Mouse (Mus musculus) G1E (cell line): Measurements from ENCODE around the gene Mtcl1. TPM values are rescaled to one million over a fixed set of nuclear protein-coding genes. Genes with fewer than 3 reads are reported as not detected.

ENCODE experiments used
- ATAC-seq: 2 replicates; pipeline ENCODE4 v1.8.0; 2016; ENCODE audit warnings: mild to moderate bottlenecking; ENCODE audit not compliant: insufficient number of reproducible peaks, poor library complexity, low FRiP score, severe bottlenecking; ENCODE audit errors: extremely low read depth
- DNase-seq: peaks from one replicate; pipeline ENCODE4 v3.0.0; 2012; ENCODE audit warnings: low spot score
- H3K27me3 ChIP-seq: 2 replicates; pipeline ENCODE4 v1.6.1; 2012; ENCODE audit warnings: mild to moderate bottlenecking, low read length, inconsistent platforms; ENCODE audit not compliant: insufficient read depth
- H3K36me3 ChIP-seq: replicated peaks from 2 replicates; pipeline ENCODE3; 2012; ENCODE audit warnings: mild to moderate bottlenecking, inconsistent platforms
- H3K4me1 ChIP-seq: 2 replicates; pipeline ENCODE4 v1.6.1; 2012; ENCODE audit warnings: low read depth, low read length, inconsistent platforms, mixed read lengths; ENCODE audit not compliant: insufficient read depth
- H3K4me3 ChIP-seq: 2 replicates; pipeline ENCODE4 v1.5.1; 2012; ENCODE audit warnings: low read depth, mild to moderate bottlenecking, inconsistent platforms, low read length, moderate library complexity, mixed read lengths
- H3K9me3 ChIP-seq: replicated peaks from 2 replicates; pipeline ENCODE4 v1.6.1; 2012; ENCODE audit warnings: inconsistent platforms
- CTCF ChIP-seq: IDR thresholded peaks from 2 replicates; pipeline ENCODE4 v1.5.1; 2012; ENCODE audit warnings: low read depth, low read length, inconsistent platforms, mixed read lengths
- GATA1 ChIP-seq: IDR thresholded peaks from 2 replicates; pipeline ENCODE4 v1.6.1; 2012; ENCODE audit warnings: borderline replicate concordance, low read length, inconsistent platforms, mixed read lengths
- GATA2 ChIP-seq: IDR thresholded peaks from 2 replicates; pipeline ENCODE4 v1.6.1; 2012; ENCODE audit warnings: low read depth, low read length, inconsistent platforms, borderline replicate concordance
- POLR2AphosphoS5 ChIP-seq: IDR thresholded peaks from 2 replicates; pipeline ENCODE4 v1.6.1; 2012; ENCODE audit warnings: low read depth, low read length, inconsistent platforms; ENCODE audit not compliant: insufficient replicate concordance
- TAL1 ChIP-seq: conservative IDR thresholded peaks from 2 replicates; pipeline ENCODE4 v1.6.1; 2012; ENCODE audit warnings: low read depth, low read length, inconsistent platforms, mixed read lengths
- polyA plus RNA-seq: library from polyadenylated mRNA; stranded (reverse); fragments of >175 nt; gene quantifications from 2 replicates; pipeline ENCODE4 v1.2.3, GENCODE M21; 2012
- total RNA-seq, 2 experiments: library from RNA; stranded (forward) in 1 of 2; stranded (reverse) in 1 of 2; fragments of 200-1000 nt in 1 of 2; fragments of >200 nt in 1 of 2; fragmentation: Nextera tagmentation in 1 of 2; gene quantifications; 2 replicates each; pipeline ENCODE4 v1.2.3; 2014 to 2017

The Mtcl1 gene
- total and polyA plus RNA-seq, 3 experiments: 0.11 TPM; not detected in 2

- Histone ChIP-seq H3K36me3 (no peaks in the 10 kb centered on the region), H3K9me3 (peaks cover 50% of the 10 kb centered on the region), H3K4me1 (no peaks in the 10 kb centered on the region), H3K4me3 (no peak overlapping the region), H3K27me3 (no peaks in the 10 kb centered on the region)
- no peak for ATAC-seq
- no peak for TF ChIP-seq GATA2
- TF ChIP-seq TAL1: no peak
- TF ChIP-seq CTCF: no peak
- TF ChIP-seq POLR2AphosphoS5: no peak
- no peak for TF ChIP-seq GATA1
- DNase-seq: no peak
These were observed 9.7 kb downstream of the Mtcl1 start for GRCm38 (mm10) chr17:66439888-66440287.

GRCm38 (mm10) chr17:66439051-66439753 lies 10.3 kb downstream of the Mtcl1 start:
- TF ChIP-seq POLR2AphosphoS5 (no peak), TAL1 (no peak), GATA2 (no peak), CTCF (no peak), GATA1 (no peak)
- no peaks in the 10 kb centered on the region for H3K36me3 ChIP-seq
- no peaks in the 10 kb centered on the region for H3K27me3 ChIP-seq
- H3K4me3 ChIP-seq: no peak overlapping the region
- DNase-seq (no peak), ATAC-seq (no peak)
- H3K9me3 ChIP-seq: peaks cover 51% of the 10 kb centered on the region
- no peaks in the 10 kb centered on the region for H3K4me1 ChIP-seq

GRCm38 (mm10) chr17:66438137-66438536 lies 11.4 kb downstream of the Mtcl1 start:
- TF ChIP-seq GATA1 (no peak), GATA2 (no peak)
- DNase-seq (no peak), ATAC-seq (no peak)
- Histone ChIP-seq H3K36me3 (no peaks in the 10 kb centered on the region), H3K9me3 (peaks cover 52% of the 10 kb centered on the region), H3K27me3 (no peaks in the 10 kb centered on the region), H3K4me1 (no peaks in the 10 kb centered on the region), H3K4me3 (no peak overlapping the region)

GRCm38 (mm10) chr17:66436811-66437210 lies 12.7 kb downstream of the Mtcl1 start:
- H3K4me3 ChIP-seq: no peak overlapping the region
- DNase-seq (no peak), ATAC-seq (no peak)

GRCm38 (mm10) chr17:66435982-66436381 lies 13.6 kb downstream of the Mtcl1 start:
- Histone ChIP-seq H3K4me3 (no peak overlapping the region), H3K9me3 (peaks cover 57% of the 10 kb centered on the region), H3K36me3 (no peaks in the 10 kb centered on the region), H3K27me3 (no peaks in the 10 kb centered on the region), H3K4me1 (no peaks in the 10 kb centered on the region)
- no peak for DNase-seq
- no peak for ATAC-seq
- TF ChIP-seq GATA2: no peak
- TF ChIP-seq POLR2AphosphoS5: no peak
- no peak for TF ChIP-seq CTCF
- TF ChIP-seq TAL1: no peak
- no peak for TF ChIP-seq GATA1

More at GRCm38 (mm10) chr17:66436811-66437210, 12.7 kb downstream of the Mtcl1 start:
- no peak for TF ChIP-seq POLR2AphosphoS5
- TF ChIP-seq GATA2: no peak
- no peak for TF ChIP-seq CTCF
- no peak for TF ChIP-seq GATA1
- TF ChIP-seq TAL1: no peak
- Histone ChIP-seq H3K36me3 (no peaks in the 10 kb centered on the region), H3K9me3 (peaks cover 59% of the 10 kb centered on the region), H3K27me3 (no peaks in the 10 kb centered on the region), H3K4me1 (no peaks in the 10 kb centered on the region)

- H3K9me3 ChIP-seq: peaks cover 56% of the 10 kb centered on the region
- H3K27me3 ChIP-seq: no peaks in the 10 kb centered on the region
- 0 out of 2 replicates have a peak overlapping the region, but pooled peaks have one; percentile 23 for H3K4me3 ChIP-seq
- TF ChIP-seq TAL1: no peak
- no peak for TF ChIP-seq CTCF
- no peak for TF ChIP-seq GATA2
- TF ChIP-seq GATA1: no peak
- TF ChIP-seq POLR2AphosphoS5: no peak
- ATAC-seq: no peak
- DNase-seq: no peak
- no peaks in the 10 kb centered on the region for H3K36me3 ChIP-seq
- no peaks in the 10 kb centered on the region for H3K4me1 ChIP-seq
These were observed 14.5 kb downstream of the Mtcl1 start for GRCm38 (mm10) chr17:66435007-66435406.
